Mouse (Mus musculus): ENCODE data around the gene Gm36210. TPM values are rescaled to one million over a fixed set of nuclear protein-coding genes. Genes with fewer than 3 reads are reported as not detected.

Gene Gm36210
- polyA plus RNA-seq, 1 experiment from 2014 or later = not detected

DNA sequence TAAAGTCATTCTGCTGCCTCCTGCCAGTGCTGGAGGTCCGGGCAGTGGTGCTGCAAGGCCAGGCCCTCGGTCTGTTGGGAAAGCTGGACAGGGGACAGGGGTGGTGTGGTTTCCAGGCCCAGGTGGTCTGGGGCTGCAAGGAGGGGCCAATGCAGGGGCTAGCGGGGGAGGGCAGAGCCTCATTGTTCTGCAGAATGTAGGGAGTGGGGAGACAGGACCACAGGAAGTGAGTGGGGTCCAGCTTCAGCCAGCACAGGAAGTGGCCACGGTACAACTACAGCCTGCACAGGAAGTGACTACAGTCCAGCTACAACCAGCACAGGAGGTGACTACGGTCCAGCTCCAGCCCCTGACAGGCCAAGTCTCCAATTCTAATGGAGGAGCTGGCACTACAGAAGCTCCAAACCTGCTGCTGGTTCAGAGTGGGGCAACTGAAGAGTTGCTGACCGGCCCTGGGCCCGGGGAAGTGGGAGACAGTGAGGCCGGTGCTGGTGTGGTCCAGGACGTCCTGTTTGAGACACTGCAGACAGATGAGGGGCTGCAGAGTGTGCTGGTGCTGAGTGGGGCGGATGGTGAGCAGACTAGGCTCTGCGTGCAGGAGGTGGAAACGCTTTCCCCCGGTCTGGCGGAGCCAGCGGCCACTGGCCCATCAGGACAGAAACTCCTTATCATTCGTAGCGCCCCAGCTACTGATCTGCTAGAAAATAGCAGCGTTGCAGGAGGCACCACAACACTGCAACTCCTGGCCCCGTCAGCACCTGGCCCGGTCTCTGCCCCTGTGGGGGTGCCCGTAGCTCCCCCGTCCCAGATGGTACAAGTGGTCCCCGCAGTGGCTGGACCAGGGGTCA lies 14.9 kb upstream of the Gm36210 start:
- 0 out of 2 replicates have a peak overlapping the region, but pooled peaks have one; percentile 26 for H3K9ac ChIP-seq (replicated peaks)
- H3K27ac ChIP-seq (ENCODE audit: low read depth) = no peak overlapping the region; the same call in 1 of the 2 replicates
- H3K4me3 ChIP-seq (ENCODE audit: low read depth, low read length) = no peak overlapping the region
- peaks cover 26% of the 10 kb centered on the region for H3K36me3 ChIP-seq (replicated peaks; ENCODE audit: insufficient read depth, low read length)
- no peak for DNase-seq
- peaks cover 24% of the 10 kb centered on the region for H3K4me1 ChIP-seq (ENCODE audit: insufficient read depth)
- 39% methylated on average over 23 of the region's 23 CpGs for WGBS (ENCODE audit: insufficient replicate concordance)
- no peaks in the 10 kb centered on the region for H3K9me3 ChIP-seq (ENCODE audit: low read length)
- ATAC-seq = peak; percentile 26
- H3K27me3 ChIP-seq (ENCODE audit: insufficient read depth, low read length) = peaks cover 23% of the 10 kb centered on the region
- TF ChIP-seq CTCF (IDR thresholded peaks at IDR 0.05; ENCODE audit: low read depth) = no peak
- no peak for TF ChIP-seq EP300 (IDR thresholded peaks at IDR 0.05; ENCODE audit: low read depth)
- H3K4me2 ChIP-seq (ENCODE audit: low read depth, low read length) = 0 out of 2 replicates have a peak overlapping the region, but pooled peaks have one; percentile 29

DNA sequence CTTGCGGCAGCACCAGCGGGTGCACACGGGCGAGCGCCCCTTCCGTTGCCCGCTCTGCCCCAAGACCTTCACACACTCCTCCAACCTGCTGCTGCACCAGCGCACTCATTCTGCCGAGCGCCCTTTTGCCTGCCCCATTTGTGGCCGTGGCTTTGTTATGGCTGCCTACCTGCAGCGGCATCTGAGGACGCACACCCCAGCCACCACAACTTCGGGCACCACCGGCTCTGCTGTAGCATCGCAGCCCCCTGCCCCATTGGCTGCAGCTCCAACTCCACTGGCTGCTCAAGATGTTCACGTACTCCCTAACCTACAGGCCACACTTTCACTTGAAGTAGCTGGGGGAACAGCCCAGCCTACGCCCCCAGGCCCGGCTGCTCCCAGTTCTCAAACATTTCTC lies 14.2 kb upstream of the Gm36210 start:
- Histone ChIP-seq H3K9me3 (ENCODE audit: low read length) (no peaks in the 10 kb centered on the region), H3K4me3 (ENCODE audit: low read depth, low read length) (no peak overlapping the region), H3K4me1 (ENCODE audit: insufficient read depth) (peaks cover 30% of the 10 kb centered on the region), H3K4me2 (ENCODE audit: low read depth, low read length) (no peak overlapping the region), H3K36me3 (replicated peaks; ENCODE audit: insufficient read depth, low read length) (peaks cover 26% of the 10 kb centered on the region), H3K9ac (replicated peaks) (no peak overlapping the region), H3K27me3 (ENCODE audit: insufficient read depth, low read length) (peaks cover 23% of the 10 kb centered on the region), H3K27ac (ENCODE audit: low read depth) (no peak overlapping the region)
- no peak for DNase-seq
- TF ChIP-seq EP300 (IDR thresholded peaks at IDR 0.05; ENCODE audit: low read depth) = no peak
- TF ChIP-seq CTCF (IDR thresholded peaks at IDR 0.05; ENCODE audit: low read depth) = no peak
- 86% methylated on average over 19 of the region's 19 CpGs for WGBS (ENCODE audit: insufficient replicate concordance)
- no peak for ATAC-seq

DNA sequence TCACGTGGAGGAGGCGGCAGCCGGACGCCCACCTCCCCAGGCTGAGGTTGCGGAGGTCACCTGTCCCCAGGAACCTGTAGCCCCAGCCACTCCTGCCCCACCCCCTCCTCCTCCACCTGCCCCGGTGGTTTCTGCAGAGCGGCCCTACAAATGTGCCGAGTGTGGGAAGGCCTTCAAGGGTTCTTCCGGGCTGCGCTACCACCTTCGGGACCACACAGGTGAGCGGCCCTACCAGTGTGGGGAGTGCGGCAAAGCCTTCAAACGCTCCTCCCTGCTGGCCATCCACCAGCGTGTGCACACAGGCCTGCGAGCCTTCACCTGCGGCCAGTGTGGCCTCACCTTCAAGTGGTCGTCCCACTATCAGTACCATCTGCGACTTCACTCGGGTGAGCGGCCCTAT lies 13.7 kb upstream of the Gm36210 start:
- DNase-seq = no peak
- WGBS (ENCODE audit: insufficient replicate concordance) = 93% methylated on average over 21 of the region's 21 CpGs
- Histone ChIP-seq H3K9ac (replicated peaks) (no peak overlapping the region), H3K27ac (ENCODE audit: low read depth) (no peak overlapping the region), H3K27me3 (ENCODE audit: insufficient read depth, low read length) (peaks cover 23% of the 10 kb centered on the region), H3K36me3 (replicated peaks; ENCODE audit: insufficient read depth, low read length) (peaks cover 26% of the 10 kb centered on the region), H3K4me1 (ENCODE audit: insufficient read depth) (peaks cover 30% of the 10 kb centered on the region), H3K4me3 (ENCODE audit: low read depth, low read length) (no peak overlapping the region), H3K9me3 (ENCODE audit: low read length) (no peaks in the 10 kb centered on the region), H3K4me2 (ENCODE audit: low read depth, low read length) (no peak overlapping the region)
- no peak for TF ChIP-seq CTCF (IDR thresholded peaks at IDR 0.05; ENCODE audit: low read depth)
- no peak for ATAC-seq

DNA sequence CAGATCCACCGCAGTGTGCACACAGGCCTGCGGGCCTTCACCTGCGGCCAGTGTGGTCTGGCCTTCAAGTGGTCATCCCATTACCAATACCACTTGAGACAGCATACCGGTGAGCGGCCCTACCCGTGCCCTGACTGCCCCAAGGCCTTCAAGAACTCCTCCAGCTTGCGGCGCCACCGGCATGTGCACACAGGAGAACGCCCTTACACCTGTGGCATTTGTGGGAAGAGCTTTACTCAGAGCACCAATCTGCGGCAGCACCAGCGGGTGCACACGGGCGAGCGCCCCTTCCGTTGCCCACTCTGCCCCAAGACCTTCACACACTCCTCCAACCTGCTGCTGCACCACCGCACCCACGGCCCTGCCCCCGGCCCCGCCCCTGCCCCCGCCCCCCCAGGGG lies 12.8 kb upstream of the Gm36210 start:
- no peak for DNase-seq
- Histone ChIP-seq H3K4me3 (ENCODE audit: low read depth, low read length) (no peak overlapping the region), H3K4me1 (ENCODE audit: insufficient read depth) (peaks cover 34% of the 10 kb centered on the region), H3K9ac (replicated peaks) (no peak overlapping the region), H3K9me3 (ENCODE audit: low read length) (no peaks in the 10 kb centered on the region), H3K27me3 (ENCODE audit: insufficient read depth, low read length) (peaks cover 19% of the 10 kb centered on the region), H3K27ac (ENCODE audit: low read depth) (no peak overlapping the region), H3K36me3 (replicated peaks; ENCODE audit: insufficient read depth, low read length) (peaks cover 26% of the 10 kb centered on the region), H3K4me2 (ENCODE audit: low read depth, low read length) (no peak overlapping the region)
- TF ChIP-seq EP300 (IDR thresholded peaks at IDR 0.05; ENCODE audit: low read depth) = no peak
- WGBS (ENCODE audit: insufficient replicate concordance) = 86% methylated on average over 14 of the region's 21 CpGs
- no peak for ATAC-seq

DNA sequence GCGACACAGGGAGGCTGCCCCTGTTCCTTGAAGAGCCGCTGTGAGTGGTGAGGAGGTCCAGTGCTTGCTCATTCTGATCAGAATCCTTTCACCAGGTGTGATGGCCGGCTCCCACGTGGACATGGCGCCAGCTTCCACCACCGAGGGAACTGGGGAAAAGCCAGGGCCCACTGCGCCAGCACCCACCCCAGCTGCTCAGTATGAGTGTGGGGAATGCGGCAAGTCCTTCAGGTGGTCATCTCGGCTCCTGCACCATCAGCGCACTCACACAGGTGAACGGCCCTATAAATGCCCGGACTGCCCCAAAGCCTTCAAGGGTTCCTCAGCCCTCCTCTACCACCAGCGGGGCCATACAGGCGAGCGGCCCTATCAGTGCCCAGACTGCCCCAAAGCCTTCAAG lies 12.4 kb upstream of the Gm36210 start:
- no peak overlapping the region for H3K4me2 ChIP-seq (ENCODE audit: low read depth, low read length)
- H3K4me3 ChIP-seq (ENCODE audit: low read depth, low read length) = no peak overlapping the region
- TF ChIP-seq CTCF (IDR thresholded peaks at IDR 0.05; ENCODE audit: low read depth) (no peak), EP300 (IDR thresholded peaks at IDR 0.05; ENCODE audit: low read depth) (no peak)
- no peak for ATAC-seq
- no peaks in the 10 kb centered on the region for H3K9me3 ChIP-seq (ENCODE audit: low read length)
- DNase-seq = no peak
- peaks cover 26% of the 10 kb centered on the region for H3K36me3 ChIP-seq (replicated peaks; ENCODE audit: insufficient read depth, low read length)
- no peak overlapping the region for H3K9ac ChIP-seq (replicated peaks)
- no peak overlapping the region for H3K27ac ChIP-seq (ENCODE audit: low read depth)
- H3K27me3 ChIP-seq (ENCODE audit: insufficient read depth, low read length) = peaks cover 14% of the 10 kb centered on the region
- peaks cover 31% of the 10 kb centered on the region for H3K4me1 ChIP-seq (ENCODE audit: insufficient read depth)
- WGBS (ENCODE audit: insufficient replicate concordance) = 94% methylated on average over 15 of the region's 15 CpGs

DNA sequence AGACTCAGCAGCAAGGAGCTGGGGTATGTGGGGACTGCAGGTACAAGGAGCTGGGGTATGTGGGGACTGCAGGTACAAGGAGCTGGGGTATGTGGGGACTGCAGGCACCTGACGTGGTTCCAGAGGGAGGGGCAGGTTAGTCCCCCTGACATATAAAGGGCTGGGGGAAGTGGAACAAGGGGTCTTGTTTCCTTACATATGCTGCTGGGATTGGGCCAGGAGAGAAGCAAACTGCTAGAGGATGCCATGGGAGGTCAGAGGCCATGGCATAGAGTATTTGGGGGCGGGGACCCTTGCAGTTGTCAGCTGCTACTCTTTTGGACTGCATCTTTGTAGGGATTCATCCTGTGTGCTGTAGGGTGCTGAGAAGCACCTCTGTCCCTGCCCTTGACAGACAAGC lies 11.2 kb upstream of the Gm36210 start:
- 0 out of 2 replicates have a peak, but pooled peaks cover 3% of the 10 kb centered on the region for H3K27me3 ChIP-seq (ENCODE audit: insufficient read depth, low read length)
- H3K4me3 ChIP-seq (ENCODE audit: low read depth, low read length) = no peak overlapping the region
- ATAC-seq = no peak
- WGBS (ENCODE audit: insufficient replicate concordance) = 91% methylated on average over 2 of the region's 2 CpGs
- no peak for DNase-seq
- no peak overlapping the region for H3K4me2 ChIP-seq (ENCODE audit: low read depth, low read length)
- H3K4me1 ChIP-seq (ENCODE audit: insufficient read depth) = peaks cover 21% of the 10 kb centered on the region
- peaks cover 26% of the 10 kb centered on the region for H3K36me3 ChIP-seq (replicated peaks; ENCODE audit: insufficient read depth, low read length)
- H3K9ac ChIP-seq (replicated peaks) = no peak overlapping the region
- H3K27ac ChIP-seq (ENCODE audit: low read depth) = no peak overlapping the region
- TF ChIP-seq CTCF (IDR thresholded peaks at IDR 0.05; ENCODE audit: low read depth) (no peak), EP300 (IDR thresholded peaks at IDR 0.05; ENCODE audit: low read depth) (no peak)
- H3K9me3 ChIP-seq (ENCODE audit: low read length) = no peaks in the 10 kb centered on the region

All from liver, postnatal 0 days (tissue).